Mouse (Mus musculus): ENCODE results near the gene Amy1. TPM values are rescaled to one million over a fixed set of nuclear protein-coding genes. Genes with fewer than 3 reads are reported as not detected.
A peak's percentile ranks its signal among the peaks of the same experiment; 100 is the strongest.
"Not testable (repeated sequence)": the region's sequence is repeated elsewhere in the genome, so short reads cannot be mapped to it uniquely, and the experiment has no call there.

Gene Amy1
- 4.8 and 8.0 TPM in 2 replicates for polyA plus RNA-seq (2016; fragmentation: Nextera tagmentation; extraction: Ambion mirVana)

DNA sequence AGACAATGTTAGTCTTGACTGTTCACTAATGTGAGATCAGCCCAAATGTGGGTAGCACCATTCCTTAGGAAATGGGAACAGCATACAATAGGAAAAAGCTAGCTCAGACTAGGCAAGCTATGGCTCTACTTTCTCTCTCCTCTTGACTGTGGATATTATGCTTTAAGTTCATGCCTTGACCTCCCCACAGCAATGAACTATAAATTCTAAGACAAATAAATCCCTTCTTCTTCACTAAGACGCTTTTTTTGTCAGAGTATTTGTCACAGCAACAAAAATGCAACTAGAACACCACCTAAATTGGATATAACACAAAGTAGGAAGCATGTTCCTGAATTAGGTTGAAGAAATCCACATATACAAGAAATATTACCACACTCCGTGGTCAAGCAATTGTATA lies at the start of gene Amy1:
TSS of gene Amy1 (minus strand) at position 101 of the 400 bp plus-strand sequence.
- no peaks in the 10 kb centered on the region for H3K9me3 ChIP-seq (replicated peaks)
- 99% methylated on average over 2 of the region's 2 CpGs for WGBS
- H3K36me3 ChIP-seq = peaks cover 13% of the 10 kb centered on the region
- no peak for ATAC-seq (ENCODE audit: low FRiP score)
- no peak within 1 kb of the TSS for H3K27ac ChIP-seq
- no peak within 1 kb of the TSS for H3K4me3 ChIP-seq
- no peaks in the 10 kb centered on the region for H3K4me1 ChIP-seq
- no peaks in the 10 kb centered on the region for H3K27me3 ChIP-seq
- H3K9ac ChIP-seq = no peak within 1 kb of the TSS
- H3K4me2 ChIP-seq (replicated peaks) = no peak within 1 kb of the TSS

DNA sequence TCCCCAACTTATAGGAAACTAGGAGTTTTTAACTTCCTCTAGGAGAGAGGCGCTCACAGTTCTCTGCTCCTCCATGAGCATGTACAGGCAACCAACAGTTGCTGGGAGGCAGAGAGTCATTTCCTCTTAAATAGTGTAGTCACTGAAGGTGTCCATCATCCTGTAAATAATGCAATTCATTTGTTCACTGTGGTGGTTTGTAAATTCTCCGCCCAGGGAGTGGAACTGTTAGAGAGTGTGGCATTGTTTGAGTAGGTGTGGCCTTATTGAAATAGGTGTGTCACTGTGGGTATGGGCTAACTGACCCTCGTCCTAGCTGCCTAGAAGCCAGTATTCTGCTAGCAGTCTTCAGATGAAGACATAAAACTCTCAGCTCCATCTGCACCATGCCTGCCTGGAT lies 47.8 kb upstream of the Amy1 start:
- no peak overlapping the region for H3K4me3 ChIP-seq
- H3K4me1 ChIP-seq = no peaks in the 10 kb centered on the region
- ATAC-seq (ENCODE audit: low FRiP score) = no peak
- no peak overlapping the region for H3K4me2 ChIP-seq (replicated peaks)
- H3K9ac ChIP-seq = no peak overlapping the region
- WGBS = 88% methylated on average over 3 of the region's 3 CpGs
- no peak overlapping the region for H3K27ac ChIP-seq
- no peaks in the 10 kb centered on the region for H3K9me3 ChIP-seq (replicated peaks)
- H3K36me3 ChIP-seq = no peaks in the 10 kb centered on the region
- H3K27me3 ChIP-seq = no peaks in the 10 kb centered on the region

GRCm38 (mm10) chr3:113651386-113651785 lies 44.9 kb upstream of the Amy1 start:
- WGBS = 57% methylated on average over 3 of the region's 3 CpGs
- H3K4me1 ChIP-seq; H3K27ac ChIP-seq; H3K27me3 ChIP-seq; H3K9me3 ChIP-seq (replicated peaks); H3K9ac ChIP-seq; H3K4me3 ChIP-seq; ATAC-seq (ENCODE audit: low FRiP score); H3K4me2 ChIP-seq (replicated peaks); H3K36me3 ChIP-seq: not testable (repeated sequence)

GRCm38 (mm10) chr3:113639545-113639944 lies 33.0 kb upstream of the Amy1 start:
- Histone ChIP-seq H3K9me3 (replicated peaks) (no peaks in the 10 kb centered on the region), H3K9ac (no peak overlapping the region), H3K27ac (no peak overlapping the region), H3K27me3 (no peaks in the 10 kb centered on the region), H3K4me3 (no peak overlapping the region), H3K4me2 (replicated peaks) (no peak overlapping the region), H3K36me3 (no peaks in the 10 kb centered on the region), H3K4me1 (no peaks in the 10 kb centered on the region)
- WGBS = 97% methylated on average over 1 of the region's 1 CpGs
- no peak for ATAC-seq (ENCODE audit: low FRiP score)

- Histone ChIP-seq H3K9me3 (replicated peaks) (no peaks in the 10 kb centered on the region), H3K36me3 (no peaks in the 10 kb centered on the region), H3K27me3 (no peaks in the 10 kb centered on the region), H3K4me1 (no peaks in the 10 kb centered on the region), H3K27ac (no peak overlapping the region), H3K4me2 (replicated peaks) (no peak overlapping the region), H3K9ac (no peak overlapping the region), H3K4me3 (no peak overlapping the region)
- no peak for ATAC-seq (ENCODE audit: low FRiP score)
Measured at GRCm38 (mm10) chr3:113634220-113634619, 27.7 kb upstream of the Amy1 start.

- no peak for ATAC-seq (ENCODE audit: low FRiP score)
- Histone ChIP-seq H3K27ac (no peak overlapping the region), H3K9me3 (replicated peaks) (no peaks in the 10 kb centered on the region), H3K4me1 (no peaks in the 10 kb centered on the region), H3K27me3 (no peaks in the 10 kb centered on the region), H3K36me3 (no peaks in the 10 kb centered on the region), H3K4me2 (replicated peaks) (no peak overlapping the region), H3K4me3 (no peak overlapping the region), H3K9ac (no peak overlapping the region)
Measured at GRCm38 (mm10) chr3:113631611-113632010, 25.1 kb upstream of the Amy1 start.

DNA sequence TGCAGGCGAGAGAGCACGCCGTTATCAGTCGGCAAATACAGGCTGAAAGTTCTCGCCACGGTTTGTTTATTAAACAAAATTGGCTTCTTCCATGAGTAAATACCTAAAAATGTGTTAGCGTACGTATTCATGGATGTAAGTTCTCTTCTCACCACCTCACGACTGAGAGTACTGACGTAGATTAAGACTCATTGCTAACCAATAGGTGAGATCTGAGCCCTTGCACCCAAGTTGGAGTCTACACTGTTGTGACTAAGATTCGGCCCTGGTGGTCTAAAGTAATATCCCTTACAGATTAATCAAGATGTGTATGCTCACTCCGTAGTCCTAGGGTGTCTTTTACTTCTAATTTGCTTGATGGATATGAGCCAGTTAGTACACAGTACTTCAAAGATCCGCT lies 24.1 kb upstream of the Amy1 start:
- ATAC-seq (ENCODE audit: low FRiP score) = no peak
- Histone ChIP-seq H3K9ac (peak overlapping the region; percentile 83), H3K4me3 (peak overlapping the region; percentile 65), H3K4me1 (no peaks in the 10 kb centered on the region), H3K4me2 (replicated peaks) (peak overlapping the region; percentile 73), H3K27ac (peak overlapping the region; percentile 99), H3K27me3 (no peaks in the 10 kb centered on the region), H3K9me3 (replicated peaks) (no peaks in the 10 kb centered on the region), H3K36me3 (peaks cover 5% of the 10 kb centered on the region; the same call in 1 of the 2 replicates)
- WGBS = 20% methylated on average over 13 of the region's 13 CpGs

GRCm38 (mm10) chr3:113629606-113630359 lies 23.3 kb upstream of the Amy1 start, which contains the start of gene Rnpc3:
Gene Rnpc3 (minus strand): TSS chr3:113630149.
- Histone ChIP-seq H3K9ac (peak within 1 kb of the TSS; percentile 83), H3K27ac (peak within 1 kb of the TSS; percentile 99), H3K4me1 (no peaks in the 10 kb centered on the region), H3K4me2 (replicated peaks) (peak within 1 kb of the TSS; percentile 73), H3K27me3 (no peaks in the 10 kb centered on the region), H3K4me3 (peak within 1 kb of the TSS; percentile 65), H3K36me3 (peaks cover 5% of the 10 kb centered on the region; the same call in 1 of the 2 replicates), H3K9me3 (replicated peaks) (no peaks in the 10 kb centered on the region)
- under 1% methylated on average over 69 of the region's 70 CpGs for WGBS
- ATAC-seq (ENCODE audit: low FRiP score) = peak; percentile 98

DNA sequence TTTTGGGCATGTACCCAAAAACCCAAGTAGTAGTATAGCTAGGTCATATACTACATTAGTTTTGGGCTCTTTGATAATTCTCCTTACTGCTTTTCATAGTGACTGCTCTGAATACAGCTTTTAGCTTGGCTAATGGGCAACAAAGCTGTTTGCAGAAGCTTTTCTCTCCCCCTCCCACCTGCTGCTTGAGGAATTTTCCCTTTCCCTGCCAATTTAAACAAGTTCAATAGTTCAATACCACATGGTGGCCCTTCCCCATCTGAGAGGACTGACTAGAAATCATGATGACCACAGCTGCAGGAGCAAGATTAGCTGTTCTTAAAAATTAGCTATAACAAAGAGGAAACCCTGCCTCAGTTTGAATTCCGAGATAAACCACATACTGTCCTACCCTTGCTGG lies 15.7 kb downstream of the Amy1 start:
- Histone ChIP-seq H3K9ac (no peak overlapping the region), H3K27ac (no peak overlapping the region), H3K27me3 (no peaks in the 10 kb centered on the region), H3K4me1 (no peaks in the 10 kb centered on the region), H3K4me2 (replicated peaks) (no peak overlapping the region), H3K4me3 (no peak overlapping the region), H3K36me3 (peaks cover 4% of the 10 kb centered on the region; the same call in 1 of the 2 replicates), H3K9me3 (replicated peaks) (no peaks in the 10 kb centered on the region)
- no peak for ATAC-seq (ENCODE audit: low FRiP score)
- 75% methylated on average over 1 of the region's 1 CpGs for WGBS

GRCm38 (mm10) chr3:113574578-113574977 lies 31.9 kb downstream of the Amy1 start:
- no peaks in the 10 kb centered on the region for H3K27me3 ChIP-seq
- ATAC-seq (ENCODE audit: low FRiP score) = no peak
- 79% methylated on average over 4 of the region's 4 CpGs for WGBS
- no peak overlapping the region for H3K4me3 ChIP-seq
- H3K4me2 ChIP-seq (replicated peaks) = no peak overlapping the region
- no peak overlapping the region for H3K27ac ChIP-seq
- H3K9ac ChIP-seq = no peak overlapping the region
- H3K9me3 ChIP-seq (replicated peaks) = no peaks in the 10 kb centered on the region
- H3K36me3 ChIP-seq = no peaks in the 10 kb centered on the region
- H3K4me1 ChIP-seq = no peaks in the 10 kb centered on the region

GRCm38 (mm10) chr3:113574138-113574537 lies 32.4 kb downstream of the Amy1 start:
- H3K36me3 ChIP-seq = no peaks in the 10 kb centered on the region
- ATAC-seq (ENCODE audit: low FRiP score) = no peak
- H3K4me2 ChIP-seq (replicated peaks) = no peak overlapping the region
- H3K27me3 ChIP-seq = no peaks in the 10 kb centered on the region
- WGBS = 80% methylated on average over 2 of the region's 2 CpGs
- H3K4me1 ChIP-seq = no peaks in the 10 kb centered on the region
- H3K27ac ChIP-seq = no peak overlapping the region
- no peaks in the 10 kb centered on the region for H3K9me3 ChIP-seq (replicated peaks)
- no peak overlapping the region for H3K4me3 ChIP-seq
- no peak overlapping the region for H3K9ac ChIP-seq

DNA sequence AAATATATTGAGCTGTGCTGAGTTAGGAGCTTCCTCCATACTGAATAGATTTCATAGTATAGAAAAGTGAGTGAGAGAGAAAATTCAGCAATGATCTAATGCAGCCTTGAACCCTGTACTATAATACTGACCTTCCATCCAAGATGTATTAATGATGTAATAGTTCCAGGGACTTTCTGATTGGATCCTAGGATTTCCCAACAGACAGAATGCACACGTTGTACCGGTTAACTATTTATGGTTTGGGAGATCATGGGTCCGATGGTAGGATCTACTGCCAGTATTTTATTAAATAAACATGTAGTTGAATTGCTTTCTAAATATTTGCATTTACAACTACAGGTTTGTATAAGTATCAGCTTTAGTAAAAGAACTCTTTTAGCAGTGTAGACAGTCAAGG lies 34.3 kb downstream of the Amy1 start:
- ATAC-seq (ENCODE audit: low FRiP score) = no peak
- no peak overlapping the region for H3K9ac ChIP-seq
- no peaks in the 10 kb centered on the region for H3K9me3 ChIP-seq (replicated peaks)
- no peaks in the 10 kb centered on the region for H3K4me1 ChIP-seq
- H3K4me3 ChIP-seq = no peak overlapping the region
- no peak overlapping the region for H3K27ac ChIP-seq
- H3K36me3 ChIP-seq = no peaks in the 10 kb centered on the region
- H3K4me2 ChIP-seq (replicated peaks) = no peak overlapping the region
- 88% methylated on average over 3 of the region's 3 CpGs for WGBS
- no peaks in the 10 kb centered on the region for H3K27me3 ChIP-seq

DNA sequence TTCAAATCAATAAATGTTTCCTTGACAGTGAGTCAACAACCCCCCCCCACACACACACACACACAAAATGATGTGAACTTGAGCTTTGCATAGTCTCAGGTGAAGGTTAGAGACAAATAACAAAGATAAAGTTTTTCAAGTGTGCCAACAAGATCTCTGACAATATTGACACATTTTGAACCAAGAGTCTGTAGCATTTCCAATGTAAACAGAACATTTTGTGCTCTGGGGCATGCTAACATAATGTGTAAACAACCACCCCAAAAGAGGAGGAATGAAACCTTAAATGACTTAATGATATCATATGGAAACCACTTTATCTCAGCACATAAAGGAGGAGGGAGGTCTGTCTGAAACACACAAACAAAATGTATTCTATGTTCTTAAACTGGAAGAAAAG lies 66.8 kb downstream of the Amy1 start:
- H3K4me2 ChIP-seq (replicated peaks) = no peak overlapping the region
- H3K27ac ChIP-seq = no peak overlapping the region
- H3K9me3 ChIP-seq (replicated peaks) = no peaks in the 10 kb centered on the region
- H3K36me3 ChIP-seq = no peaks in the 10 kb centered on the region
- no peak overlapping the region for H3K4me3 ChIP-seq
- no peak for ATAC-seq (ENCODE audit: low FRiP score)
- H3K9ac ChIP-seq = no peak overlapping the region
- H3K27me3 ChIP-seq = no peaks in the 10 kb centered on the region
- H3K4me1 ChIP-seq = no peaks in the 10 kb centered on the region
